Mouse (Mus musculus) granulocyte monocyte progenitor cell, adult 5-6 weeks (primary cell): ENCODE results near the gene Eef1b2. TPM values are rescaled to one million over a fixed set of nuclear protein-coding genes. Genes with fewer than 3 reads are reported as not detected.
A peak's percentile ranks its signal among the peaks of the same experiment; 100 is the strongest.
"Not testable (repeated sequence)": the region's sequence is repeated elsewhere in the genome, so short reads cannot be mapped to it uniquely, and the experiment has no call there.

ENCODE experiments used
- ATAC-seq: replicated peaks from 2 replicates; pipeline ENCODE4 v1.8.0; 2016; ENCODE audit warnings: mild to moderate bottlenecking, moderate TSS enrichment, inconsistent platforms; ENCODE audit not compliant: poor library complexity, severe bottlenecking
- total RNA-seq, 2 experiments: library from RNA; stranded (forward) in 1 of 2; stranded (reverse) in 1 of 2; fragments of 200-712, 200-1000 nt in 1 of 2; fragments of >200 nt in 1 of 2; fragmentation: Nextera tagmentation in 1 of 2; gene quantifications; 2 replicates each; pipeline ENCODE4 v1.2.3; 2014 to 2017

The Eef1b2 gene
- total RNA-seq (2014; fragmentation: Nextera tagmentation) (1,766 and 1,810 TPM in 2 replicates), total RNA-seq (2017) (3,234 and 3,329 TPM in 2 replicates)

GRCm38 (mm10) chr1:63176604-63177421 lies at the start of gene Eef1b2, which contains the start of gene Ndufs1:
Eef1b2 (plus strand) TSS chr1:63176825.
Ndufs1 (minus strand) TSS chr1:63176833.
- peak; percentile 77 for ATAC-seq

GRCm38 (mm10) chr1:63129273-63129672 lies 47.4 kb upstream of the Eef1b2 start:
- no peak for ATAC-seq

- ATAC-seq: peak; percentile 21; the same call in 1 of the 2 replicates
Measured at GRCm38 (mm10) chr1:63129857-63130690, 46.6 kb upstream of the Eef1b2 start.

- peak; percentile 48 for ATAC-seq
Measured at GRCm38 (mm10) chr1:63130883-63131282, 45.7 kb upstream of the Eef1b2 start.

- peak; percentile 21; the same call in 1 of the 2 replicates for ATAC-seq
Measured at GRCm38 (mm10) chr1:63131766-63132165, 44.9 kb upstream of the Eef1b2 start.

GRCm38 (mm10) chr1:63134530-63134929 lies 42.1 kb upstream of the Eef1b2 start:
- no peak for ATAC-seq

GRCm38 (mm10) chr1:63137971-63138370 lies 38.7 kb upstream of the Eef1b2 start:
- no peak for ATAC-seq

GRCm38 (mm10) chr1:63138586-63138985 lies 38.0 kb upstream of the Eef1b2 start:
- ATAC-seq: not testable (repeated sequence)

- ATAC-seq: no peak
Measured at GRCm38 (mm10) chr1:63140231-63140630, 36.4 kb upstream of the Eef1b2 start.

GRCm38 (mm10) chr1:63168638-63169037 lies 8.0 kb upstream of the Eef1b2 start:
- no peak for ATAC-seq

GRCm38 (mm10) chr1:63175853-63176252 lies 772 bp upstream of the Eef1b2 start:
- no peak for ATAC-seq

GRCm38 (mm10) chr1:63176259-63176603 lies 394 bp upstream of the Eef1b2 start:
- ATAC-seq: peak; percentile 7

- peak; percentile 8; the same call in 1 of the 2 replicates for ATAC-seq
Measured at GRCm38 (mm10) chr1:63178308-63178707, 1.7 kb downstream of the Eef1b2 start.

- ATAC-seq: no peak
Measured at GRCm38 (mm10) chr1:63180122-63180521, 3.5 kb downstream of the Eef1b2 start.

GRCm38 (mm10) chr1:63180575-63180974 lies 4.0 kb downstream of the Eef1b2 start:
- not testable (repeated sequence) for ATAC-seq

- ATAC-seq: peak; percentile 65
Measured at GRCm38 (mm10) chr1:63181019-63181418, 4.4 kb downstream of the Eef1b2 start.

- no peak for ATAC-seq
Measured at GRCm38 (mm10) chr1:63181480-63181879, 4.9 kb downstream of the Eef1b2 start.

- no peak for ATAC-seq
Measured at GRCm38 (mm10) chr1:63182212-63182611, 5.6 kb downstream of the Eef1b2 start.

GRCm38 (mm10) chr1:63182636-63183270 lies 6.1 kb downstream of the Eef1b2 start:
- ATAC-seq: 0 out of 2 replicates have a peak, but pooled peaks have one; percentile 23

- ATAC-seq: not testable (repeated sequence)
Measured at GRCm38 (mm10) chr1:63185430-63185829, 8.8 kb downstream of the Eef1b2 start.
